Mouse (Mus musculus): Measurements from ENCODE around the gene Zmynd12. TPM values are rescaled to one million over a fixed set of nuclear protein-coding genes. Genes with fewer than 3 reads are reported as not detected.

The Zmynd12 gene
- polyA plus RNA-seq, 1 experiment from 2014 or later, result 0.23 TPM

GRCm38 (mm10) chr4:119512731-119513141 lies 90.1 kb downstream of the Zmynd12 start:
- no peaks in the 10 kb centered on the region for H3K27me3 ChIP-seq (ENCODE audit: control insufficient read depth, insufficient read depth, low read length)
- no peak for ATAC-seq (ENCODE audit: low FRiP score)
- H3K27ac ChIP-seq (ENCODE audit: low read depth, low read length), result no peak overlapping the region
- H3K9ac ChIP-seq (ENCODE audit: low read depth, low read length), result no peak overlapping the region
- 71% methylated on average over 3 of the region's 3 CpGs for WGBS
- DNase-seq (ENCODE audit: low spot score), result no peak
- no peaks in the 10 kb centered on the region for H3K4me1 ChIP-seq (replicated peaks; ENCODE audit: control insufficient read depth, insufficient read depth, low read length)
- no peak overlapping the region for H3K4me3 ChIP-seq (ENCODE audit: low read depth, low read length)
- no peak overlapping the region for H3K4me2 ChIP-seq (replicated peaks; ENCODE audit: low read depth, low read length)
- H3K36me3 ChIP-seq (ENCODE audit: control insufficient read depth, insufficient read depth, low read length), result no peaks in the 10 kb centered on the region
- no peaks in the 10 kb centered on the region for H3K9me3 ChIP-seq (ENCODE audit: control insufficient read depth, low read length)

Other genes starting within 250 kb of the Zmynd12 start
- 7.4 and 8.3 TPM in 2 replicates for gene Zfp691, start 248.6 kb upstream of the Zmynd12 start, polyA plus RNA-seq (2014; fragmentation: Nextera tagmentation; extraction: Ambion mirVana)
- 9.9 and 11.1 TPM in 2 replicates for gene Ermap, start 232.8 kb upstream of the Zmynd12 start, polyA plus RNA-seq (2014; fragmentation: Nextera tagmentation; extraction: Ambion mirVana)
- gene Svbp, start 227.5 kb upstream of the Zmynd12 start, polyA plus RNA-seq (2014; fragmentation: Nextera tagmentation; extraction: Ambion mirVana), result 177 and 201 TPM in 2 replicates
- not detected in 2 replicates for gene Tmem269, start 204.6 kb upstream of the Zmynd12 start, polyA plus RNA-seq (2014; fragmentation: Nextera tagmentation; extraction: Ambion mirVana)
- gene AU022252, start 190.1 kb upstream of the Zmynd12 start, polyA plus RNA-seq (2014; fragmentation: Nextera tagmentation; extraction: Ambion mirVana), result 31.1 and 37.0 TPM in 2 replicates
- 15.4 and 17.9 TPM in 2 replicates for gene P3h1, start 189.9 kb upstream of the Zmynd12 start, polyA plus RNA-seq (2014; fragmentation: Nextera tagmentation; extraction: Ambion mirVana)
- 0.18 and 0.25 TPM in 2 replicates for gene Cldn19, start 167.4 kb upstream of the Zmynd12 start, polyA plus RNA-seq (2014; fragmentation: Nextera tagmentation; extraction: Ambion mirVana)
- gene Ybx1, start 128.2 kb upstream of the Zmynd12 start, polyA plus RNA-seq (2014; fragmentation: Nextera tagmentation; extraction: Ambion mirVana), result 1,193 and 1,290 TPM in 2 replicates
- gene Ppih, start 102.3 kb upstream of the Zmynd12 start, polyA plus RNA-seq (2014; fragmentation: Nextera tagmentation; extraction: Ambion mirVana), result 109 and 115 TPM in 2 replicates
- gene Ccdc30, start 7.3 kb upstream of the Zmynd12 start, polyA plus RNA-seq (2014; fragmentation: Nextera tagmentation; extraction: Ambion mirVana), result 12.6 and 13.9 TPM in 2 replicates
- 21.0 and 25.5 TPM in 2 replicates for gene Ppcs, start 394 bp upstream of the Zmynd12 start, polyA plus RNA-seq (2014; fragmentation: Nextera tagmentation; extraction: Ambion mirVana)
- 5.7 and 8.1 TPM in 2 replicates for gene Rimkla, start 69.8 kb downstream of the Zmynd12 start, polyA plus RNA-seq (2014; fragmentation: Nextera tagmentation; extraction: Ambion mirVana)
- gene Foxj3, start 114.2 kb downstream of the Zmynd12 start, polyA plus RNA-seq (2014; fragmentation: Nextera tagmentation; extraction: Ambion mirVana), result 20.2 and 23.4 TPM in 2 replicates
- gene Frg2f1, start 116.7 kb downstream of the Zmynd12 start, polyA plus RNA-seq (2014; fragmentation: Nextera tagmentation; extraction: Ambion mirVana), result 2.8 and 4.5 TPM in 2 replicates
- not detected in 2 replicates for gene Guca2a, start 214.9 kb downstream of the Zmynd12 start, polyA plus RNA-seq (2014; fragmentation: Nextera tagmentation; extraction: Ambion mirVana)
- not detected in 2 replicates for gene Guca2b, start 236.1 kb downstream of the Zmynd12 start, polyA plus RNA-seq (2014; fragmentation: Nextera tagmentation; extraction: Ambion mirVana)